Mouse (Mus musculus) testis, adult 2 months (tissue): ENCODE results near the gene Hecw1. TPM values are rescaled to one million over a fixed set of nuclear protein-coding genes. Genes with fewer than 3 reads are reported as not detected.

Experiments
- H3K27ac ChIP-seq: fragments of 200-500 bp; 2 replicates; pipeline ENCODE4 v1.5.1; 2012; ENCODE audit warnings: low read depth, low read length; ENCODE audit not compliant: control insufficient read depth, insufficient read depth
- H3K27me3 ChIP-seq: fragments of 200-500 bp; 2 replicates; pipeline ENCODE4 v1.6.1; 2012; ENCODE audit warnings: mild to moderate bottlenecking, low read length, moderate library complexity; ENCODE audit not compliant: control insufficient read depth, insufficient read depth
- H3K36me3 ChIP-seq: fragments of 200-500 bp; 2 replicates; pipeline ENCODE4 v1.6.1; 2012; ENCODE audit warnings: mild to moderate bottlenecking, low read length; ENCODE audit not compliant: control insufficient read depth, insufficient read depth
- H3K4me1 ChIP-seq: fragments of 200-500 bp; 2 replicates; pipeline ENCODE4 v1.6.1; 2012; ENCODE audit warnings: low read length; ENCODE audit not compliant: control insufficient read depth, insufficient read depth
- H3K4me3 ChIP-seq: fragments of 200-500 bp; 2 replicates; pipeline ENCODE4 v1.5.1; 2012; ENCODE audit warnings: low read depth, mild to moderate bottlenecking, low read length, moderate library complexity, mixed read lengths; ENCODE audit not compliant: control insufficient read depth
- CTCF ChIP-seq: fragments of 200-500 bp; IDR thresholded peaks from 2 replicates; pipeline ENCODE4 v1.5.1; 2012; ENCODE audit warnings: low read depth, mild to moderate bottlenecking, inconsistent platforms, low read length, moderate library complexity; ENCODE audit not compliant: control insufficient read depth, insufficient read depth, insufficient replicate concordance
- POLR2A ChIP-seq: fragments of 200-500 bp; IDR thresholded peaks from 2 replicates; pipeline ENCODE4 v1.6.1; 2012; ENCODE audit warnings: low read depth, mild to moderate bottlenecking, inconsistent platforms, low read length, moderate library complexity; ENCODE audit not compliant: control insufficient read depth
- polyA plus RNA-seq: library from polyadenylated mRNA; depleted of rRNA; stranded (reverse); fragments of >200 nt; gene quantifications from 2 replicates; pipeline ENCODE4 v1.2.3, GENCODE M21; 2012; rRNA removed

Gene Hecw1
- polyA plus RNA-seq, 1 experiment = 10.1 TPM

GRCm38 (mm10) chr13:14245946-14246345, 277.1 kb downstream of the Hecw1 start:
- H3K4me3 ChIP-seq = no peak overlapping the region
- no peaks in the 10 kb centered on the region for H3K27me3 ChIP-seq
- TF ChIP-seq CTCF (no peak), POLR2A (no peak)
- no peaks in the 10 kb centered on the region for H3K36me3 ChIP-seq
- no peaks in the 10 kb centered on the region for H3K4me1 ChIP-seq
- no peak overlapping the region for H3K27ac ChIP-seq

GRCm38 (mm10) chr13:14179669-14180068, 343.4 kb downstream of the Hecw1 start:
- TF ChIP-seq POLR2A = no peak
- no peak for TF ChIP-seq CTCF
- H3K4me3 ChIP-seq = no peak overlapping the region
- H3K4me1 ChIP-seq = no peaks in the 10 kb centered on the region
- no peak overlapping the region for H3K27ac ChIP-seq
- H3K27me3 ChIP-seq = no peaks in the 10 kb centered on the region
- no peaks in the 10 kb centered on the region for H3K36me3 ChIP-seq

GRCm38 (mm10) chr13:14177989-14178388, 345.0 kb downstream of the Hecw1 start:
- no peaks in the 10 kb centered on the region for H3K4me1 ChIP-seq
- H3K36me3 ChIP-seq = no peaks in the 10 kb centered on the region
- TF ChIP-seq CTCF (no peak), POLR2A (no peak)

More at GRCm38 (mm10) chr13:14177989-14178388, 345.0 kb downstream of the Hecw1 start:
- no peaks in the 10 kb centered on the region for H3K27me3 ChIP-seq
- no peak overlapping the region for H3K4me3 ChIP-seq
- no peak overlapping the region for H3K27ac ChIP-seq

Other genes starting within 250 kb of the Hecw1 start
- gene Mrpl32, start 89.9 kb upstream of the Hecw1 start, polyA plus RNA-seq = 10.9 and 11.2 TPM in 2 replicates
- 13.5 and 16.4 TPM in 2 replicates for gene Psma2, start 90.0 kb upstream of the Hecw1 start, polyA plus RNA-seq
- gene AW209491, start 106.9 kb upstream of the Hecw1 start, polyA plus RNA-seq = 4.5 and 5.5 TPM in 2 replicates